Mouse (Mus musculus): ENCODE results near the gene Mrpl54. TPM values are rescaled to one million over a fixed set of nuclear protein-coding genes. Genes with fewer than 3 reads are reported as not detected.
"Not testable (repeated sequence)": the region's sequence is repeated elsewhere in the genome, so short reads cannot be mapped to it uniquely, and the experiment has no call there.

Mrpl54 gene
- total RNA-seq, 2 experiments from 2014 or later: 93.7 to 108 TPM

- not testable (repeated sequence) for DNase-seq
Measured at GRCm38 (mm10) chr10:81223731-81224130, 43.0 kb downstream of the Mrpl54 start.

- DNase-seq: no peak
Measured at GRCm38 (mm10) chr10:81221402-81222015, 45.2 kb downstream of the Mrpl54 start.

GRCm38 (mm10) chr10:81217964-81218363 lies 48.8 kb downstream of the Mrpl54 start:
- peak; percentile 78 for DNase-seq

- not testable (repeated sequence) for DNase-seq
Measured at GRCm38 (mm10) chr10:81217267-81217666, 49.5 kb downstream of the Mrpl54 start.

- DNase-seq: no peak
Measured at GRCm38 (mm10) chr10:81216810-81217209, 49.9 kb downstream of the Mrpl54 start.

- no peak for DNase-seq
Measured at GRCm38 (mm10) chr10:81216260-81216659, 50.5 kb downstream of the Mrpl54 start.

Small RNAs within 50 kb of the gene (microRNA-seq; reads per million reads assigned to microRNA genes)
- 3.8 reads per million in 2 experiments for gene Mir3057

Other genes with a start within 250 kb of the Mrpl54 start
- gene Diras1, start 241.3 kb downstream of the Mrpl54 start, total RNA-seq (2021): under 1 TPM; 0.27 to 0.87 TPM
- gene Slc39a3, start 229.5 kb downstream of the Mrpl54 start, total RNA-seq (2021): 10 to 100 TPM; 11.5 to 13.3 TPM
- gene Sgta, start 206.8 kb downstream of the Mrpl54 start, total RNA-seq (2021): 10 to 100 TPM; 82.2 to 84.4 TPM
- gene Thop1, start 196.9 kb downstream of the Mrpl54 start, total RNA-seq (2021): 10 to 100 TPM; 26.4 to 27.1 TPM
- gene Creb3l3, start 168.1 kb downstream of the Mrpl54 start, total RNA-seq (2021): 1 to 10 TPM in 1 of 2 experiments, under 1 TPM in 1; 0.87 to 2.1 TPM
- gene Map2k2, start 161.0 kb downstream of the Mrpl54 start, total RNA-seq (2021): 100 to 1,000 TPM; 170 to 177 TPM
- 10 to 100 TPM; 29.2 to 35.9 TPM for gene Zbtb7a, start 131.7 kb downstream of the Mrpl54 start, total RNA-seq (2021)
- gene Pias4, start 99.0 kb downstream of the Mrpl54 start, total RNA-seq (2021): 10 to 100 TPM; 10.7 to 13.8 TPM
- gene Eef2, start 90.3 kb downstream of the Mrpl54 start, total RNA-seq (2021): 1,000 to 10,000 TPM in 1 of 2 experiments, 100 to 1,000 TPM in 1; 974 to 1,018 TPM
- gene Dapk3, start 83.9 kb downstream of the Mrpl54 start, total RNA-seq (2021): 10 to 100 TPM; 29.8 to 30.4 TPM
- not detected for gene 4930442H23Rik, start 83.1 kb downstream of the Mrpl54 start, total RNA-seq (2021)
- 1 to 10 TPM; 1.7 to 1.8 TPM for gene Nmrk2, start 64.9 kb downstream of the Mrpl54 start, total RNA-seq (2021)
- gene Atcay, start 36.1 kb downstream of the Mrpl54 start, total RNA-seq (2021): under 1 TPM; 0.40 to 0.43 TPM
- 1 to 10 TPM; 2.1 to 3.5 TPM for gene Zfr2, start 33.8 kb downstream of the Mrpl54 start, total RNA-seq (2021)
- gene Matk, start 14.0 kb downstream of the Mrpl54 start, total RNA-seq (2021): 1 to 10 TPM in 1 of 2 experiments, under 1 TPM in 1; 0.70 to 1.3 TPM
- 10 to 100 TPM; 61.6 to 63.5 TPM for gene Apba3, start within 50 bp of the Mrpl54 start, total RNA-seq (2021)
- gene Tjp3, start 24.6 kb upstream of the Mrpl54 start, total RNA-seq (2021): under 1 TPM; 0.14 to 0.36 TPM
- gene Pip5k1c, start 26.0 kb upstream of the Mrpl54 start, total RNA-seq (2021): 10 to 100 TPM; 24.0 to 30.8 TPM
- gene Cactin, start 54.2 kb upstream of the Mrpl54 start, total RNA-seq (2021): 10 to 100 TPM; 11.0 to 14.5 TPM
- 1 to 10 TPM; 2.3 to 3.8 TPM for gene Tbxa2r, start 61.8 kb upstream of the Mrpl54 start, total RNA-seq (2021)
- 1 to 10 TPM in 1 of 2 experiments, under 1 TPM in 1; 0.96 to 1.3 TPM for gene Gipc3, start 76.3 kb upstream of the Mrpl54 start, total RNA-seq (2021)
- gene Hmg20b, start 83.5 kb upstream of the Mrpl54 start, total RNA-seq (2021): 10 to 100 TPM; 26.8 to 41.9 TPM
- 1 to 10 TPM; 4.5 to 7.5 TPM for gene Mfsd12, start 90.6 kb upstream of the Mrpl54 start, total RNA-seq (2021)
- gene 4930404N11Rik, start 98.9 kb upstream of the Mrpl54 start, total RNA-seq (2021): 1 to 10 TPM in 1 of 2 experiments, under 1 TPM in 1; 0.85 to 1.4 TPM
- gene Fzr1, start 111.6 kb upstream of the Mrpl54 start, total RNA-seq (2021): 10 to 100 TPM; 17.6 to 24.1 TPM
- gene Dohh, start 117.5 kb upstream of the Mrpl54 start, total RNA-seq (2021): 10 to 100 TPM; 40.3 to 46.7 TPM
- under 1 TPM; 0.40 to 0.45 TPM for gene Gm48551, start 117.5 kb upstream of the Mrpl54 start, total RNA-seq (2021)
- gene Gm48552, start 122.1 kb upstream of the Mrpl54 start, total RNA-seq (2021): 1 to 10 TPM in 1 of 2 experiments, under 1 TPM in 1; 0.33 to 2.0 TPM
- under 1 TPM in 1 of 2 experiments, not detected in 1; 0.65 TPM for gene Smim24, start 126.1 kb upstream of the Mrpl54 start, total RNA-seq (2021)
- 100 to 1,000 TPM; 329 to 332 TPM for gene Nfic, start 188.7 kb upstream of the Mrpl54 start, total RNA-seq (2021)
- under 1 TPM; 0.38 to 0.99 TPM for gene Celf5, start 215.8 kb upstream of the Mrpl54 start, total RNA-seq (2021)
- gene Ncln, start 229.5 kb upstream of the Mrpl54 start, total RNA-seq (2021): 10 to 100 TPM; 45.9 to 48.2 TPM
- gene S1pr4, start 233.2 kb upstream of the Mrpl54 start, total RNA-seq (2021): under 1 TPM; 0.56 to 0.61 TPM

Measured in gastrocnemius, postnatal 10 days (tissue).